Mouse (Mus musculus) liver, embryonic 13.5 days (tissue): Measurements from ENCODE around the gene Net1. TPM values are rescaled to one million over a fixed set of nuclear protein-coding genes. Genes with fewer than 3 reads are reported as not detected.
"Not testable (repeated sequence)": the region's sequence is repeated elsewhere in the genome, so short reads cannot be mapped to it uniquely, and the experiment has no call there.

Experiments
- ATAC-seq: fragments of 200-750 bp; cut with Nextera tagmentation; 2 replicates; pipeline ENCODE4 v1.8.0; 2017; ENCODE audit warnings: low read depth, mild to moderate bottlenecking, moderate number of reproducible peaks, moderate library complexity
- DNase-seq: peaks from one replicate; pipeline ENCODE4 v3.0.0; 2022
- H3K27ac ChIP-seq: fragments of 300-500 bp; sonication (generic); 2 replicates; pipeline ENCODE4 v1.5.1; 2015; ENCODE audit warnings: moderate library complexity, mild to moderate bottlenecking, inconsistent platforms
- H3K27me3 ChIP-seq: fragments of 300-500 bp; sonication (generic); 2 replicates; pipeline ENCODE4 v1.6.1; 2015; ENCODE audit warnings: mild to moderate bottlenecking, inconsistent platforms
- H3K36me3 ChIP-seq: fragments of 300-500 bp; sonication (generic); 2 replicates; pipeline ENCODE4 v1.6.1; 2015; ENCODE audit warnings: mild to moderate bottlenecking, inconsistent platforms
- H3K4me1 ChIP-seq: fragments of 300-500 bp; sonication (generic); replicated peaks from 2 replicates; pipeline ENCODE4 v1.6.1; 2015; ENCODE audit warnings: inconsistent platforms
- H3K4me2 ChIP-seq: fragments of 300-500 bp; sonication (generic); 2 replicates; pipeline ENCODE4 v1.6.1; 2015; ENCODE audit warnings: inconsistent platforms, mild to moderate bottlenecking, moderate library complexity
- H3K4me3 ChIP-seq: fragments of 300-500 bp; sonication (generic); replicated peaks from 2 replicates; pipeline ENCODE4 v1.5.1; 2015; ENCODE audit warnings: mild to moderate bottlenecking, inconsistent platforms
- H3K9ac ChIP-seq: fragments of 300-500 bp; sonication (generic); 2 replicates; pipeline ENCODE4 v1.6.1; 2015; ENCODE audit warnings: mild to moderate bottlenecking, inconsistent platforms
- H3K9me3 ChIP-seq: fragments of 300-500 bp; sonication (generic); replicated peaks from 2 replicates; pipeline ENCODE4 v1.6.1; 2016; ENCODE audit warnings: inconsistent platforms
- WGBS: fragments of 180-500 bp; shearing (Covaris S2); methylation state at CpG from one replicate; pipeline ENCODE4 v1.1.7; 2015; ENCODE audit not compliant: insufficient replicate concordance; 5-methylcytosine and 5-hydroxymethylcytosine counted together
- polyA plus RNA-seq: library from polyadenylated mRNA; unstranded; fragments of >200 nt; fragmentation: Nextera tagmentation; extraction: Ambion mirVana; gene quantifications from 2 replicates; pipeline ENCODE4 v1.2.1, GENCODE M21; 2015

The Net1 gene
- polyA plus RNA-seq, 1 experiment from 2014 or later: 53.6 TPM

DNA sequence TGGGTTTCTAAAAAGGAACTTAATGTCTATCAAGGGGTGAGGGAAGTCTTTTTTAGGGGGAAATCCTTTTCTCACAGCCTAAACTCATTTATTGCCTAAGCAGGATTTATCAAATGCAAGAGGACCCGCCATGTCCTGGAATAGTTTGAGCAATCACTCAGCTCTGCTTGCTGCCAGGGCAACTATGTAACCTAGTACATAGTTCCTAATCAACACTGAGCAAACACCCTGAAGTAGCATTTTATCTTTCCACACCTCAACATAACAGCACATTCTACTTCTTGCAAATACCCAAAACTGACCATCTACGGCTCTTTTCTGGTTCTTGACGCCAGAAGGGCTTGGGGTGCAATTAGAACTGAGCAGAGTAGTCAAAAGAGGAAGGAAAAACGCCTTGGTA is 9.8 kb downstream of the Net1 start:
- 54% methylated on average over 4 of the region's 4 CpGs for WGBS
- DNase-seq: no peak
- no peak overlapping the region for H3K27ac ChIP-seq
- no peaks in the 10 kb centered on the region for H3K9me3 ChIP-seq
- H3K4me2 ChIP-seq: no peak overlapping the region
- no peak for ATAC-seq
- peaks cover 6% of the 10 kb centered on the region for H3K4me1 ChIP-seq
- no peaks in the 10 kb centered on the region for H3K27me3 ChIP-seq
- no peak overlapping the region for H3K9ac ChIP-seq
- H3K36me3 ChIP-seq: peaks cover 46% of the 10 kb centered on the region
- no peak overlapping the region for H3K4me3 ChIP-seq

DNA sequence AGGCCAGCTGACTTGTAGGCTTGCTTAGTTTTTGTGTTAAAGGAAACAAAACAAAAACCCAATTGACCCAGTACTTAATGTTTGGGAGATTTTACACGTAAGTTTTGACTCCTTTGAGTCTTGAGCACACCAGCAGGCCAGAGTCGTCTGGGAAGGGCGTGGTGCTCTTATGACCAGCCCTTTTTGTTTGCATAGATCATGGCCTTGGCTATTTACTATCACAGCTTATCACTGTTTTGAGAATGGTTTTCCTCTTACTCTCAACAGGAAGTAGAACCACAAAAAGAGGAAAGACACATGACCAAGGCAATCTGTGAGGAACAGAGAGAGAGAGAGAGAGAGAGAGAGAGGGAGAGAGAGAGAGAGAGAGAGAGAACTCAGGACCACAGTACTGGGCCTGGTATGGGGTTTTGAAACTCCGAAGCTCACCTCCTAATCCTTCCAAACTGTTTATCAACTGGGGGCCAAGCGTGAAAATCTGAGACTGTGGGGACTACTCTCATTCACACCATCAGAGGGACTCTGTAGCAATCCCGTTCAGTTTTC is 10.8 kb downstream of the Net1 start:
- DNase-seq: no peak
- WGBS: 62% methylated on average over 6 of the region's 6 CpGs
- Histone ChIP-seq H3K36me3 (peaks cover 45% of the 10 kb centered on the region), H3K4me3 (no peak overlapping the region), H3K4me2 (no peak overlapping the region), H3K9ac (no peak overlapping the region), H3K9me3 (no peaks in the 10 kb centered on the region), H3K27me3 (no peaks in the 10 kb centered on the region), H3K4me1 (peaks cover 6% of the 10 kb centered on the region), H3K27ac (no peak overlapping the region)
- ATAC-seq: no peak

DNA sequence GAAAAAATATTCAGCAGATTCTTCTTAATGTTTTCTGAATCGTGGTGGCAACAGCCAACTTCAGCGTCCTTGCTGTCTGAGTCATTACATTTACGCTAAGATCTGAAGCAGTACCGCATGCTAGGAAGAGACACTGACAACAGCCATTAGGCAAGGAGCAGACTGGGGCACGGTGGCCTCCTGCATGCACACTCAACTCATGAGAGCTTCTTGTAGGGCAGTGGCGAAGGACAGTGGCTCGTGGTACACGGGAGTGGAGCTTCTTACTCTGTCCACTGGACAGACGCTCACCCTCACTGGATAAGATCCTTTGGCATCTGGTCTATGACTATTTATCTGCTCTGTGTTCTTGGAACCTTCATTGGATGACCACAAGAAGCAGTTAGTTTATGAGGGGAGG is 18.7 kb downstream of the Net1 start:
- H3K4me2 ChIP-seq: no peak overlapping the region
- no peak for DNase-seq
- H3K27ac ChIP-seq: no peak overlapping the region
- H3K9me3 ChIP-seq: no peaks in the 10 kb centered on the region
- H3K4me3 ChIP-seq: no peak overlapping the region
- no peak for ATAC-seq
- peaks cover 30% of the 10 kb centered on the region for H3K36me3 ChIP-seq
- WGBS: 87% methylated on average over 9 of the region's 9 CpGs
- H3K4me1 ChIP-seq: peaks cover 16% of the 10 kb centered on the region
- no peaks in the 10 kb centered on the region for H3K27me3 ChIP-seq
- no peak overlapping the region for H3K9ac ChIP-seq

DNA sequence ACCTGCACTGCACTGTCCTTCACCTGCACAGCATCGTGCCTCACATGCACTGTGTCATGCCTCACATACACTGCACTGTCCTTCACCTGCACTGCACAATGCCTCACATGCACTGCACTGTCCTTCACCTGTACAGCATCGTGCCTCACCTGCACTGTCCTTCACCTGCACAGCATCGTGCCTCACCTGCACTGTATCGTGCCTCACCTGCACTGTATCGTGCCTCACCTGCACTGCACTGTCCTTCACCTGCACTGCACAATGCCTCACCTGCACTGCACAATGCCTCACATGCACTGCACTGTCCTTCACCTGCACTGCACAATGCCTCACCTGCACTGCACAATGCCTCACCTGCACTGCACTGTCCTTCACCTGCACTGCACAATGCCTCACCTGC is 19.8 kb downstream of the Net1 start:
- DNase-seq, H3K4me3 ChIP-seq, H3K9ac ChIP-seq, ATAC-seq, H3K4me2 ChIP-seq, H3K27ac ChIP-seq, H3K9me3 ChIP-seq, H3K27me3 ChIP-seq: not testable (repeated sequence)
- H3K36me3 ChIP-seq: peaks cover 30% of the 10 kb centered on the region
- H3K4me1 ChIP-seq: peaks cover 24% of the 10 kb centered on the region
- 87% methylated on average over 5 of the region's 5 CpGs for WGBS

DNA sequence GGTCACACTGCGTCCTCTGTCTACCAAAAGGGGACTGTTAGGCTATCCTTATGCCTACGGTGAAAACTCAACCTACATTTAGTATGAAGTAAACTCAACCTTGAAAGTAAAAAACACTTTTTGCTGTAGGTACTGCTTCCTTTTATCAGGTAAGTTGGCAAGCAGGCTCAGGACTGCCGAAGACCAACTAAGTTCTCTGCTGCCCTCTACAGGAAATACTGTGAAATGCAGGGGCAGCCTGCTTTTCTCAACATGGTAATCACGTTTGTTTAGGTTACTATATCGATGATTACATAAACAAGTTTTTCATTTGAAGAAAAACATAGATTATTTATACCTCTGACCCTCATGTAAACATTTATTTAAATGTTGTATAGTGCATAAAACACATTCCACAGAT is 21.1 kb downstream of the Net1 start:
- ATAC-seq (no peak), DNase-seq (peak; percentile 58)
- 30% methylated on average over 5 of the region's 5 CpGs for WGBS
- no peak overlapping the region for H3K4me3 ChIP-seq
- H3K4me1 ChIP-seq: peaks cover 28% of the 10 kb centered on the region
- no peak overlapping the region for H3K9ac ChIP-seq
- H3K9me3 ChIP-seq: no peaks in the 10 kb centered on the region
- no peak overlapping the region for H3K4me2 ChIP-seq
- H3K36me3 ChIP-seq: peaks cover 26% of the 10 kb centered on the region
- no peak overlapping the region for H3K27ac ChIP-seq
- H3K27me3 ChIP-seq: no peaks in the 10 kb centered on the region

DNA sequence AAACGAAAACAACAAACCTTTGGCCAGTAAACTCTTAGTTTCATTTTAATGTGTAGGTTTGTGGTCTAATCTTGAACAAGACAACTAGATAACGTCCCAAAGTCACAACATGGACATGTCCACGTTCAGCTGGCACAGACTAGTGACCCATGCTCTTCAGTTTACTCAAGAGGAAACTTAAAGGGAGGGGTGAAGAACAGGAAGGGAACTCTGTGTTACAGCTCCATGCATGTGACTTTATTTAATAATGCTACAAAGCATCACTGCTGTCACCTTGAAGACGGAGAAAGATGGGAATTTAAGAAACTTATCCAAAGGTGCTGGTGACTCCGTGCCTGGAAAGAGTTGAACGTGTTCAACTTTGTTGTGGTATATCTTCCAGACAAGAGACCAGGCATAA is 22.0 kb downstream of the Net1 start:
- 71% methylated on average over 6 of the region's 6 CpGs for WGBS
- Histone ChIP-seq H3K9ac (no peak overlapping the region), H3K4me2 (no peak overlapping the region), H3K9me3 (no peaks in the 10 kb centered on the region), H3K36me3 (peaks cover 26% of the 10 kb centered on the region), H3K4me3 (no peak overlapping the region), H3K27ac (no peak overlapping the region), H3K27me3 (no peaks in the 10 kb centered on the region), H3K4me1 (peaks cover 35% of the 10 kb centered on the region)
- ATAC-seq (no peak), DNase-seq (no peak)

DNA sequence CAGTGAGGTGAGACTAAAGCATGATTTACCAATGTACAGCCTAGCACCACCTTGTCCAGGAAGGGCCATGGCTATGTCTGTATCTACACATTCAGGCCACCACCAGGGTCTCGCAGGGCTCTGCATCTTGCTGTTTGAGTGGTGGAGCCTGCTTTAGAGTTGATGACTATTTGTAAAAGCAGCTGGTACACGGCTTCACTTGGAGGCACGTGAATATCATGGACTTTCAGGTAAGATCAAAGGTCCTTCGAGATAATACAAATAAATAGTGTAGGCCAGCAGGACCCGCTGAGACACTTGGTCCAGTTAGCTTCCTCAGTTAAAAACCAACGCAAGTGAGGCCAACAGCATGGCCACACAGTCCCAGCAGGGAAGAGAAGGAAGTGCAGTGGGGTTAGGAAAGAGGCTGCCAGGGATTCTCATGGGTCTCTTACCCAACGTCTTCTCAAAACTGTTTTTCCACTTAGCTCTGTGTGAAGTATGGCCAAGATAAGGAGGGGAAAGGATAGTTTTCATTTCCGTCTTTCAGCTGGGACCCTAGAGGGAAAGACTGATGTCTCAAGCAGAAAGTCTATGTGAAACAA is 22.5 kb downstream of the Net1 start:
- Histone ChIP-seq H3K4me2 (no peak overlapping the region), H3K27ac (0 out of 2 replicates have a peak overlapping the region, but pooled peaks have one; percentile 14), H3K27me3 (no peaks in the 10 kb centered on the region), H3K9ac (no peak overlapping the region), H3K4me3 (no peak overlapping the region), H3K4me1 (peaks cover 40% of the 10 kb centered on the region), H3K9me3 (no peaks in the 10 kb centered on the region), H3K36me3 (peaks cover 26% of the 10 kb centered on the region)
- 67% methylated on average over 8 of the region's 8 CpGs for WGBS
- DNase-seq (no peak), ATAC-seq (no peak)

DNA sequence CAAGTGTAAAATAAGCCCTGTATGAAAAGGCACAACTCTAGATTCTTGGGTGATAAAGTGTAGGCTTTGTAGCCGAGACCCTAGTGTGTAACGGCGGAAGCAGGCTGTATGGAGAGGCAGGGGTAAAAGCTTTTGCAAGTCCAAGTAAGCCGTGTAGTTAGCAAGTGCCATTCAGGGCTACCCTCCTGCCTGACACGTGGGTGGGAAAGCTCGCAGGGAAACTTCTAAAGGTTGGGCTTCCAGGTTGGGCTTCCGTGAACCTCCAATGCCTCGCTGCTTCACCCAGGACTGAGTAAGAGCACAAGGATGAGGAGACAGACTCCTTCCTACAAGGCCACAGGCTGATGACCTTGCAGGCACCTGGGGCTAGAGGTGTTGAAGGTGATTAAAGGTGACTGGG is 23.5 kb downstream of the Net1 start:
- ATAC-seq: no peak
- no peak overlapping the region for H3K9ac ChIP-seq
- peak overlapping the region; percentile 75; the same call in 1 of the 2 replicates for H3K27ac ChIP-seq

DNA sequence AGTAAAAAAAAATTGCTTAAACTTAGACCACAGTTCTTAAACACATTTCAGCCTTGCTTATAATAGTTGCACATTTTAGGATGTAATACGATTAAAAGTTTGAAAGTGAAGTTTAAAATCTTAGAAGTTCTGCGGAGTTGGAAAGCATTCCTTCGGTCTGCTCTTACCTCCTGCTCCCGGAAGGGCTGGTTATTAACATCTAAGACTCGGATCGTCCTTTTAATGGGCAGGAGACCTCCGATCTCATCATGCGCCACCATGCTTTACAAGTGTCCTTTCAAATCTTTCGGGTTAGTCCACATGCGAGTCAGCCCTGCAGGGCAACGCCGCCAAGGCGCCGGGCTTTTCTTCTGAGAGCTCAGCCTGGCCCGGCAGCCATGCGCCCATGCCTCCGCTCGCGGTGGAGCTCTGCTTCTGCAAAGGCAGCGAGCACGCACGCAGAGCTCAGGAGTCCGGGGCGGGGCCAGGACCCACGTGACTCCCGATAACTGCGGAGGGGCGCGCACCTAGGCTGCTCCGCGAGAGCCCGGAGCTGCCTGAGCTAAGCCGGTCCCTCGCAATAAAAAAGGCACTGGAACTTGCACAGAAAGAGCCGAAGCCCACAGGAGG is 24.8 kb downstream of the Net1 start:
- peak overlapping the region; percentile 80 for H3K27ac ChIP-seq
- peak overlapping the region; percentile 69 for H3K4me2 ChIP-seq
- H3K36me3 ChIP-seq: peaks cover 32% of the 10 kb centered on the region
- peak overlapping the region; percentile 83 for H3K9ac ChIP-seq
- H3K4me1 ChIP-seq: peaks cover 54% of the 10 kb centered on the region
- H3K27me3 ChIP-seq: no peaks in the 10 kb centered on the region
- ATAC-seq: peak; percentile 99
- no peaks in the 10 kb centered on the region for H3K9me3 ChIP-seq
- 1% methylated on average over 35 of the region's 35 CpGs for WGBS
- H3K4me3 ChIP-seq: peak overlapping the region; percentile 71
- DNase-seq: peak; percentile 92

More for the DNA sequence above, 23.5 kb downstream of the Net1 start:
- Histone ChIP-seq H3K4me3 (no peak overlapping the region), H3K27me3 (no peaks in the 10 kb centered on the region), H3K4me1 (peaks cover 49% of the 10 kb centered on the region), H3K36me3 (peaks cover 31% of the 10 kb centered on the region), H3K4me2 (no peak overlapping the region), H3K9me3 (no peaks in the 10 kb centered on the region)
- WGBS: 82% methylated on average over 8 of the region's 8 CpGs
- DNase-seq: no peak

DNA sequence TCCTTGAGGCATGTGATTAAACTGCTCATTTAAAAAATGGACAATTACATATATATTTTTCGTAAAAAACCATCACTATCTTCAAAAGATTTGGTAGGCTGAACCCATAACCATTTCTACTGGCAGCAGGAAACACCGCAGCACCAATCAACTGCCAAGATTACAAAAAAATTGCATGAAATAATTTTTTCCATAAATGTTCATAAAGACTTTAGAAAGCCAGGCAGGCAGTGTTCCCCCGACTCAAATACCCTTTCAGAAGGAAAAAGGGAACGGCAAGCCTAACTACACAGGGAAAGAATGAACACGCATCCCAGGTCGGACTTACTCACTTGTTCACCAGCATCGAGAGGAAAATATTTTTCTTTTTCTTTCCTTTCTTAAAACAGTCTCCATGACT is 25.4 kb downstream of the Net1 start:
- peak overlapping the region; percentile 75 for H3K27ac ChIP-seq
- H3K36me3 ChIP-seq: peaks cover 36% of the 10 kb centered on the region
- ATAC-seq (no peak), DNase-seq (no peak)
- H3K4me2 ChIP-seq: peak overlapping the region; percentile 69
- no peaks in the 10 kb centered on the region for H3K9me3 ChIP-seq
- H3K4me3 ChIP-seq: peak overlapping the region; percentile 71
- peaks cover 54% of the 10 kb centered on the region for H3K4me1 ChIP-seq
- WGBS: 6% methylated on average over 7 of the region's 7 CpGs
- H3K27me3 ChIP-seq: no peaks in the 10 kb centered on the region
- peak overlapping the region; percentile 83 for H3K9ac ChIP-seq

DNA sequence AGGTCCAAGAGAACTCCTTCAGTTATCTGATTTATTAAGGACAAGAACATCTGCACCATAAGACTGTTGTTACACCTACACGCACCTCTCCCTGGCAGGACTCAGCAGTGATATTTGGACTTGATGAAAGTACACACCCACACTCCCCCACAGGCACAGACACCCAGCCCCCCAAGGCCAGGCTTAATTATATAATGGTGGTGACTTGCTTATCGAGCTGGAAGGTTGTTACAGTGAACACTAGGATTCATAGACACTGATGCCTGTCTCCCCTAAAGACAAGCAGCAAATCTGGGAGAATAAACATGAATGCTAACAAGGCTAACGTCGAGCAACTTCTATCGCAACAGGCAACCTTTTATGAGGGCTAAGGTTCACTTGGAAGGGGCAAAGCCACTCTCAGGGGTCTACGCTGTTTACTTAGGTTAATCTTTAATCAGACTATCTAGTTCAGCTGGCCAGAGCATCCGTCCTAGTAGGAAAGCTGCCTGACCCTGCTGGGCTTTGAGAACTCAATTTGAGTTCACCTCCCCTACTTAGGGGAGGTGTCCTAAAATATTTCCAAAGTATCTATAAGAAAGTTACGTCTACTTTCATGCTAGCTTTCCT is 26.4 kb downstream of the Net1 start:
- ATAC-seq (no peak; the same call in 1 of the 2 replicates), DNase-seq (peak; percentile 11)
- Histone ChIP-seq H3K27me3 (no peaks in the 10 kb centered on the region), H3K4me1 (peaks cover 54% of the 10 kb centered on the region), H3K9me3 (no peaks in the 10 kb centered on the region), H3K9ac (peak overlapping the region; percentile 83), H3K36me3 (peaks cover 46% of the 10 kb centered on the region), H3K4me2 (peak overlapping the region; percentile 69), H3K4me3 (peak overlapping the region; percentile 71), H3K27ac (peak overlapping the region; percentile 75)
- 51% methylated on average over 8 of the region's 8 CpGs for WGBS
